7 mouse cellular contexts compared by ENCODE assay signal in the genomic region with DNA sequence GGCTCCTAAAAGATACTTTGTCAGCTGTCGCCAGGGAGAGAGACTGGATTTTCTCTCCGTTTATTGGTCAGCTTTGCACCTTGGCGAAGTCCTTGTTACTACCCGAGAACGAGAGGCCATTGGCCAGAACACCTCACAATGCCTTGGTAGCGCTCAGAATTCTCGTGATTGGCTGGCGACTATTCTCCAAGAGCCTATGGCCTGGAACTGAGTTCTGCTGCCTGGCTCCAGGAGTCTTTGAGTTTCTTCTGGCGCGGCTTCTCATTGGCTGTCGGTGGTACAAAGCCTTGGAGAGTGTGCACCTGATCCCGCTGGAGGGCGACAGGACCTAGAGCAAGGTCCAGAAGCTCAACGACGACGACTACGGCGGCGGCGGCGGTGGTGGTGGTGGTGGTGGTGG. TPM values are rescaled to one million over a fixed set of nuclear protein-coding genes. Genes with fewer than 3 reads are reported as not detected.
DNase-seq lines count a peak whose midpoint lies in the region; ATAC-seq and TF ChIP-seq lines count a peak whose summit lies in the region.

A gene (plus strand): TSS at position 216 of the 400 bp plus-strand sequence.

- peak; percentile 62 for ATAC-seq in forebrain, embryonic 14.5 days
- ATAC-seq in neural tube, embryonic 14.5 days (ENCODE audit: low read depth) = peak; percentile 81

- no peaks in the 10 kb centered on the region for H3K36me3 ChIP-seq in forebrain, embryonic 14.5 days (ENCODE audit: control insufficient read depth, insufficient read depth, low read length)
- no peaks in the 10 kb centered on the region for H3K36me3 ChIP-seq in neural tube, embryonic 14.5 days (ENCODE audit: control insufficient read depth, insufficient read depth, low read length)

- WGBS in forebrain, embryonic 14.5 days = 25% methylated on average over 21 of the region's 21 CpGs
- WGBS in lung, adult 2 months = 23% methylated on average over 21 of the region's 21 CpGs
- 30% methylated on average over 21 of the region's 21 CpGs for WGBS in neural tube, embryonic 14.5 days

- DNase-seq in Muller cell, postnatal 12 days (ENCODE audit: inconsistent ontology term) = peak; percentile 60
- DNase-seq in brain, embryonic 14.5 days (ENCODE audit: low read depth) = peak; percentile 82
- peak; percentile 61 for DNase-seq in forebrain, embryonic 14.5 days (ENCODE audit: low spot score)
- peak; percentile 22 for DNase-seq in kidney, adult 18-20 months
- DNase-seq in lung, adult 2 months = no peak
- DNase-seq in left cerebral cortex, adult 11 months (ENCODE audit: low spot score) = no peak

- no peaks in the 10 kb centered on the region for H3K9me3 ChIP-seq in forebrain, embryonic 14.5 days (replicated peaks; ENCODE audit: control insufficient read depth, low read length)
- no peaks in the 10 kb centered on the region for H3K9me3 ChIP-seq in neural tube, embryonic 14.5 days (ENCODE audit: control insufficient read depth, low read length)

- TF ChIP-seq POLR2A in brain, embryonic 14.5 days (IDR thresholded peaks at IDR 0.05; ENCODE audit: borderline replicate concordance, extremely low read depth, insufficient read depth, insufficient read length, poor library complexity, severe bottlenecking) = no peak
- TF ChIP-seq POLR2A in lung, adult 2 months (IDR thresholded peaks at IDR 0.05; ENCODE audit: borderline replicate concordance, extremely low read depth, low read depth, low read length) = no peak

- no peaks in the 10 kb centered on the region for H3K4me1 ChIP-seq in forebrain, embryonic 14.5 days (ENCODE audit: control insufficient read depth, insufficient read depth, low read length)
- H3K4me1 ChIP-seq in lung, adult 2 months (ENCODE audit: control insufficient read depth, insufficient read depth, low read length) = 0 out of 2 replicates have a peak, but pooled peaks cover 2% of the 10 kb centered on the region
- no peaks in the 10 kb centered on the region for H3K4me1 ChIP-seq in neural tube, embryonic 14.5 days (ENCODE audit: control insufficient read depth, insufficient read depth, low read length)

- no peaks in the 10 kb centered on the region for H3K27me3 ChIP-seq in forebrain, embryonic 14.5 days (replicated peaks; ENCODE audit: control insufficient read depth, insufficient read depth, low read length)
- H3K27me3 ChIP-seq in neural tube, embryonic 14.5 days (ENCODE audit: control insufficient read depth, insufficient read depth, low read length) = no peaks in the 10 kb centered on the region

- peak within 1 kb of the TSS; percentile 13; the same call in 1 of the 2 replicates for H3K4me3 ChIP-seq in forebrain, embryonic 14.5 days (ENCODE audit: low read depth, low read length)
- peak within 1 kb of the TSS; percentile 18 for H3K4me3 ChIP-seq in lung, adult 2 months (replicated peaks; ENCODE audit: extremely low read depth, low read depth, low read length)
- peak within 1 kb of the TSS; percentile 11; the same call in 1 of the 2 replicates for H3K4me3 ChIP-seq in neural tube, embryonic 14.5 days (ENCODE audit: low read depth, low read length)

- peak within 1 kb of the TSS; percentile 17; the same call in 1 of the 2 replicates for H3K9ac ChIP-seq in forebrain, embryonic 14.5 days (ENCODE audit: low read length)
- no peak within 1 kb of the TSS for H3K9ac ChIP-seq in neural tube, embryonic 14.5 days (replicated peaks; ENCODE audit: low read depth, low read length)

- H3K27ac ChIP-seq in forebrain, embryonic 14.5 days (ENCODE audit: low read depth, low read length) = 0 out of 2 replicates have a peak within 1 kb of the TSS, but pooled peaks have one; percentile 14
- no peak within 1 kb of the TSS for H3K27ac ChIP-seq in neural tube, embryonic 14.5 days (ENCODE audit: low read depth, low read length)

- H3K4me2 ChIP-seq in forebrain, embryonic 14.5 days (ENCODE audit: low read length) = peak within 1 kb of the TSS; percentile 31
- H3K4me2 ChIP-seq in neural tube, embryonic 14.5 days (ENCODE audit: low read depth, low read length) = peak within 1 kb of the TSS; percentile 26; the same call in 1 of the 2 replicates

- no peak for TF ChIP-seq CTCF in brain, embryonic 14.5 days (IDR thresholded peaks at IDR 0.05; ENCODE audit: borderline replicate concordance, extremely low read depth, insufficient read depth, insufficient read length)
- TF ChIP-seq CTCF in lung, adult 2 months (IDR thresholded peaks at IDR 0.05; ENCODE audit: insufficient read depth, low read length) = 0 out of 2 replicates have a peak, but pooled peaks have one; percentile 11

RNA-seq across cellular contexts. Expression of the gene that starts here (rescaled TPM):
- 15.9 and 18.4 TPM in 2 replicates for polyA plus RNA-seq in brain, embryonic 14.5 days (2012; rRNA removed)
- 6.5 and 7.0 TPM in 2 replicates for polyA plus RNA-seq in forebrain, embryonic 14.5 days (2014; fragmentation: Nextera tagmentation; extraction: Ambion mirVana)
- 6.0 and 9.7 TPM in 2 replicates for polyA plus RNA-seq in lung, adult 2 months (2012; rRNA removed)
- polyA plus RNA-seq in neural tube, embryonic 14.5 days (2014; fragmentation: Nextera tagmentation; extraction: Ambion mirVana) = 7.0 and 9.3 TPM in 2 replicates

Comparison
In these comparisons a context has a peak if more than half of its experiments do, and no peak if none do; other contexts are left out.
1. DNase-seq: peak in Muller cell, postnatal 12 days (single experiment), brain, embryonic 14.5 days (single experiment), forebrain, embryonic 14.5 days (single experiment) and kidney, adult 18-20 months (single experiment); none in lung, adult 2 months (single experiment) and left cerebral cortex, adult 11 months (single experiment).
2. Peak in every context shown above with its lines, with median percentiles within 50 percentile points of each other: H3K4me3 ChIP-seq.